Mouse (Mus musculus) stomach, postnatal 0 days (tissue): ENCODE results near the gene Popdc2. TPM values are rescaled to one million over a fixed set of nuclear protein-coding genes. Genes with fewer than 3 reads are reported as not detected.

ENCODE experiments used
- ATAC-seq: fragments of 200-750 bp; cut with Nextera tagmentation; 2 replicates; pipeline ENCODE4 v1.8.0; 2017; ENCODE audit not compliant: low FRiP score, low TSS enrichment
- DNase-seq: peaks from one replicate; pipeline ENCODE4 v3.0.0-alpha.2; 2016; ENCODE audit warnings: low spot score
- H3K27ac ChIP-seq: fragments of 300-500 bp; sonication (generic); replicated peaks from 2 replicates; pipeline ENCODE4 v1.5.1; 2014; ENCODE audit warnings: mild to moderate bottlenecking, control low read depth
- H3K27me3 ChIP-seq: fragments of 300-500 bp; sonication (generic); 2 replicates; pipeline ENCODE4 v1.6.1; 2014; ENCODE audit warnings: low read length; ENCODE audit not compliant: control insufficient read depth, insufficient read depth
- H3K36me3 ChIP-seq: fragments of 300-500 bp; sonication (generic); 2 replicates; pipeline ENCODE4 v1.6.1; 2014; ENCODE audit warnings: low read length, mixed read lengths; ENCODE audit not compliant: control insufficient read depth, insufficient read depth
- H3K4me1 ChIP-seq: fragments of 300-500 bp; sonication (generic); replicated peaks from 2 replicates; pipeline ENCODE4 v1.6.1; 2014; ENCODE audit warnings: antibody characterized with exemption; ENCODE audit not compliant: control insufficient read depth, insufficient read depth
- H3K4me2 ChIP-seq: fragments of 300-500 bp; sonication (generic); replicated peaks from 2 replicates; pipeline ENCODE4 v1.6.1; 2014; ENCODE audit warnings: low read depth, mild to moderate bottlenecking, control low read depth, moderate library complexity
- H3K4me3 ChIP-seq: fragments of 300-500 bp; sonication (generic); 2 replicates; pipeline ENCODE4 v1.5.1; 2014; ENCODE audit warnings: low read depth, low read length, control low read depth
- H3K9ac ChIP-seq: fragments of 300-500 bp; sonication (generic); 2 replicates; pipeline ENCODE4 v1.6.1; 2014; ENCODE audit warnings: mild to moderate bottlenecking, low read length, control low read depth, mixed read lengths
- H3K9me3 ChIP-seq: fragments of 300-500 bp; sonication (generic); 2 replicates; pipeline ENCODE4 v1.6.1; 2016; ENCODE audit warnings: low read length; ENCODE audit not compliant: control insufficient read depth
- CTCF ChIP-seq: IDR thresholded peaks from 2 replicates; pipeline ENCODE4 v1.5.1; 2016; ENCODE audit warnings: antibody characterized with exemption, low read depth, mild to moderate bottlenecking, moderate library complexity
- EP300 ChIP-seq: optimal IDR thresholded peaks from 2 replicates; pipeline ENCODE3; 2016; ENCODE audit warnings: antibody characterized with exemption
- WGBS: fragments of 180-500 bp; shearing (Covaris S2); extraction: QIAGEN DNeasy Blood & Tissue Kit; methylation state at CpG from one replicate; pipeline ENCODE4 v1.1.7; 2014; 5-methylcytosine and 5-hydroxymethylcytosine counted together
- polyA plus RNA-seq: library from polyadenylated mRNA; unstranded; fragments of >200 nt; fragmentation: Nextera tagmentation; extraction: Ambion mirVana; gene quantifications from 2 replicates; pipeline ENCODE4 v1.2.1, GENCODE M21; 2015

Gene Popdc2
- polyA plus RNA-seq, 1 experiment from 2014 or later: 11.5 TPM

DNA sequence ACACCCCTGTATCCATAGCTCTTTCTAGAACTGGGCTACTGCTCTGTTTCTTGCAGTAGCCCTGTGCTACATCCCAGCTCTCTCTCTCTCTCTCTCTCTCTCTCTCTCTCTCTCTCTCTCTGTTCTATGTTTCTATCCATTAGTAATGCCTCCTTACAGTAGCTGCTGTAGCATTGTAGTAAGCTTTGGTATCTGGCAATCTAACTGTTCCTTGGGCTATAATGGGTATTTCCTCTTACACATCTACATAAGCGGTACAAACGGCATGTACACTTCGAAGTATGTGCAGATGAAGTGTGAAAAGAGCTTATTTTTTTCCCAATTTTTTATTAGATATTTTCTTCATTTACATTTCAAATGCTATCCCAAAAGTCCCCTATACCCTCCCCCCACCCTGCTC lies 17.9 kb downstream of the Popdc2 start:
- H3K27ac ChIP-seq: no peak overlapping the region
- H3K27me3 ChIP-seq: no peaks in the 10 kb centered on the region
- H3K4me2 ChIP-seq: no peak overlapping the region
- no peak for DNase-seq
- H3K9me3 ChIP-seq: no peaks in the 10 kb centered on the region
- no peak overlapping the region for H3K4me3 ChIP-seq
- H3K36me3 ChIP-seq: no peaks in the 10 kb centered on the region
- ATAC-seq: no peak
- H3K9ac ChIP-seq: no peak overlapping the region
- TF ChIP-seq CTCF (no peak), EP300 (no peak)
- WGBS: 92% methylated on average over 3 of the region's 3 CpGs
- H3K4me1 ChIP-seq: no peaks in the 10 kb centered on the region

DNA sequence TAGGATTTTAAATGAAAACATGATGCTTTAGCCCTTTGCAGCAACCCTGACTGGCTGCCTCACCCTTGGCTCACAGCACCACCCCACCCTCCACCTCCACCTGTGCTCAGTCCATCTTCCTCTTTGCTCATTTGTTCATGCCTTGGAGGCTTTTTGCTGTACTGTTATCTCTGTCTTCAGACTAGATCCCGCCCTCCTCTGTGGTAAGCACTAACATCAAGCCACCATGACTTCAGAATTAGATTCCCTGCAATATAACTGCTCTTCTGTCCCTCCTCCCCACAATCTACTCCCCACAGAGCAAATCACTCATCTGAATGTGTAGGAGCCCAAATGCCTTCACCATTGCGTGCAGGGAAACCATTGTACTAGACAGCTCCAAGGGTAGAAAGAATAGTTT lies 21.7 kb downstream of the Popdc2 start:
- no peak overlapping the region for H3K27ac ChIP-seq
- no peak for ATAC-seq
- H3K4me1 ChIP-seq: no peaks in the 10 kb centered on the region
- H3K4me3 ChIP-seq: no peak overlapping the region
- H3K4me2 ChIP-seq: no peak overlapping the region
- H3K27me3 ChIP-seq: no peaks in the 10 kb centered on the region
- no peaks in the 10 kb centered on the region for H3K36me3 ChIP-seq
- no peak for DNase-seq
- 86% methylated on average over 2 of the region's 2 CpGs for WGBS
- H3K9ac ChIP-seq: no peak overlapping the region
- no peaks in the 10 kb centered on the region for H3K9me3 ChIP-seq
- TF ChIP-seq CTCF: no peak
- TF ChIP-seq EP300: no peak

DNA sequence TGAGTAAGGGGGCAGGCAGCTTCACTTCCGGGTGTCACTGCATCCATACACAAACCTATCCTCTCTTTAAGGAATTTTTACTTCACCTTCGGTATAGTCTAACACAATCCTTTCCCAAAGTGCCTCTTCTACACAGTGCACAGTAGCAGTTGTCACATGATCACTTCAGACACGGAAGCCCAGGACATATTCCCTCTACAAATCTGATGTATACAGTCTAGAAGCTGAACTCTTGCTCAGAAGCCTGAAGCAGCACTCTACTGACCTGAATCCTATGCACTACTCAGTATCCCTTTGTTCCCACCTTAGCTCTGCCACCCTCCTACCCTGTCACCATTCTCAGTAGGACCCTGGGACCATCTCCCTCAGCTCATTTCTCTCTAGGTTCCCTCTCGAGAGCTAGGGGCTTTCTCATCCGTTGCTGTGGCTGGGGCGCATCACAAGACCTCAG lies 23.2 kb downstream of the Popdc2 start:
- no peak for DNase-seq
- H3K9me3 ChIP-seq: no peaks in the 10 kb centered on the region
- H3K9ac ChIP-seq: no peak overlapping the region
- 76% methylated on average over 6 of the region's 6 CpGs for WGBS
- H3K27ac ChIP-seq: no peak overlapping the region
- H3K4me2 ChIP-seq: no peak overlapping the region
- ATAC-seq: no peak
- no peaks in the 10 kb centered on the region for H3K4me1 ChIP-seq
- TF ChIP-seq EP300 (no peak), CTCF (no peak)
- H3K36me3 ChIP-seq: no peaks in the 10 kb centered on the region
- no peaks in the 10 kb centered on the region for H3K27me3 ChIP-seq
- H3K4me3 ChIP-seq: no peak overlapping the region

DNA sequence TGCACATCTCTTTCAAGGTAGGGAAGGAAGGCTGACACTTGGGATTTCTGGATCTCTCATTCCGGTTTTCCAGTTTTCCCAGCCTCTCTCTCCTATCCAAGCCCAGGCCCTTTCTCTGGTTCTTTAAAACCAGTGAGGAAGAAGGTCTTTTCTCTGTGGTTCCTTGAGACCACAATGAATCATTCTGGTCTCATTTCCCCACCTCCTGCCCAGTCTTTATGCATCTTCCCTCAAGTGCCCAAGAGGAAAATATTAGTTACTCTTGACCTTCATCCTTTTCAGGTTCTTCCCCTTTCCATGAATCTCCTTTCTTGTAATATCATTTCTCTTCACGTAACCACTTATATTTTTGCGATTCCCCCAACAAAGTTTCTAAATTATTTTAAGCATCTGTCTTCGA lies 23.7 kb downstream of the Popdc2 start:
- no peak overlapping the region for H3K4me3 ChIP-seq
- no peaks in the 10 kb centered on the region for H3K36me3 ChIP-seq
- no peak for TF ChIP-seq EP300
- TF ChIP-seq CTCF: no peak
- H3K9me3 ChIP-seq: no peaks in the 10 kb centered on the region
- no peak for ATAC-seq
- DNase-seq: no peak
- no peak overlapping the region for H3K4me2 ChIP-seq
- no peaks in the 10 kb centered on the region for H3K27me3 ChIP-seq
- 89% methylated on average over 4 of the region's 4 CpGs for WGBS
- H3K27ac ChIP-seq: no peak overlapping the region
- no peaks in the 10 kb centered on the region for H3K4me1 ChIP-seq
- no peak overlapping the region for H3K9ac ChIP-seq

DNA sequence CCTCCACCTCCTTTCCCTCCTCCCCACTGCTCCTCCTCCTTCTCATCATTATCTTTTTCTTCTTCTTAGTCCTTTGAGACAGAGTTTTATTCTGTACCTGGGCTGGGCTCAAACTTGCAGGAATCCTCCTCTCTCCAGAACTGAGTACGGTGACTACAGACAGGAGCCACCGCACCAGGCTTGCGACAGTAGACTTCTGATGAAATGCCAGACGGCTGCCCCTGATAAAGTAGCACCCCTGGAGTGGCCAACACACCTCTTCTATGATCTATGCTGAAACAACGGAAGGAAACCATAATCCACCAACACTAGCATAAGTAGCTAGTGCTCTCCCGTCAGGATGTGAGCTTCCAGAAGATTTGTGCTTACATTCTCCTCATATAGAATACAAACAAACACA lies 25.4 kb downstream of the Popdc2 start:
- no peak overlapping the region for H3K27ac ChIP-seq
- ATAC-seq: no peak
- H3K9ac ChIP-seq: no peak overlapping the region
- no peaks in the 10 kb centered on the region for H3K4me1 ChIP-seq
- DNase-seq: no peak
- H3K36me3 ChIP-seq: no peaks in the 10 kb centered on the region
- no peak overlapping the region for H3K4me3 ChIP-seq
- H3K9me3 ChIP-seq: no peaks in the 10 kb centered on the region
- no peaks in the 10 kb centered on the region for H3K27me3 ChIP-seq
- H3K4me2 ChIP-seq: no peak overlapping the region
- WGBS: 84% methylated on average over 6 of the region's 6 CpGs
- TF ChIP-seq EP300: no peak
- TF ChIP-seq CTCF: no peak

DNA sequence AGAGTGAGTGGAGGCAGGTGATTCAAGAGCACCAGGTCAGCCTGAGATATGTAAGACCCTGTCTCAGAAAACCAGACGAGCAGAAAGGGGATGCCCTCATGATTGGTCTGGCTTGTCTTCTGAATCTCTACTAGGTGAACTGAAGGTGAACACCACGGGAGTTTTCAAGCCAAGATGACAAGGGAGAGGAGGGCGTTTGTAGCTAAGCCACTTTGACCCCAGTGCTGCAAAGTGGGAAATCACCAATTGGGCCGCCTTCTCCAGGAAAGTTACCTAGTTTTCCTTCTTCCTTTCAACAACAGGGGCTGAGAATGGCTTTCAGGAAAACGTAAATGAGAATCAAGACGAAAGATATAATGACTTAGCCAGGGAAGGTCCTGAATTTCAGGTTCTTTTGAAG lies 26.7 kb downstream of the Popdc2 start:
- 72% methylated on average over 6 of the region's 6 CpGs for WGBS
- DNase-seq (no peak), ATAC-seq (no peak)
- Histone ChIP-seq H3K4me2 (no peak overlapping the region), H3K27ac (no peak overlapping the region), H3K9ac (no peak overlapping the region), H3K36me3 (no peaks in the 10 kb centered on the region), H3K27me3 (no peaks in the 10 kb centered on the region), H3K4me3 (no peak overlapping the region), H3K9me3 (no peaks in the 10 kb centered on the region), H3K4me1 (no peaks in the 10 kb centered on the region)
- no peak for TF ChIP-seq CTCF
